Mouse (Mus musculus) kidney, adult 2 months (tissue): ENCODE results near the gene Cenpn.

ENCODE experiments used
- CTCF ChIP-seq: fragments of 200-500 bp; conservative IDR thresholded peaks from 2 replicates; pipeline ENCODE4 v1.5.1; 2011; ENCODE audit warnings: low read depth, mild to moderate bottlenecking, control low read depth, low read length, moderate library complexity, mixed read lengths; ENCODE audit not compliant: insufficient read depth, insufficient read length
- POLR2A ChIP-seq: fragments of 200-500 bp; IDR thresholded peaks from one replicate; pipeline ENCODE4 v1.6.1; 2011; ENCODE audit warnings: low read depth, low read length, control low read depth

- TF ChIP-seq CTCF (no peak), POLR2A (no peak)
Observed at GRCm38 (mm10) chr8:116952428-116952827, 30.9 kb downstream of the Cenpn start.
